Mouse (Mus musculus) G1E (cell line): Measurements from ENCODE around the gene Necap2.

Experiments used
- CTCF ChIP-seq: IDR thresholded peaks from 2 replicates; pipeline ENCODE4 v1.5.1; 2012; ENCODE audit warnings: low read depth, low read length, inconsistent platforms, mixed read lengths
- GATA1 ChIP-seq: IDR thresholded peaks from 2 replicates; pipeline ENCODE4 v1.6.1; 2012; ENCODE audit warnings: borderline replicate concordance, low read length, inconsistent platforms, mixed read lengths
- TAL1 ChIP-seq: conservative IDR thresholded peaks from 2 replicates; pipeline ENCODE4 v1.6.1; 2012; ENCODE audit warnings: low read depth, low read length, inconsistent platforms, mixed read lengths

DNA sequence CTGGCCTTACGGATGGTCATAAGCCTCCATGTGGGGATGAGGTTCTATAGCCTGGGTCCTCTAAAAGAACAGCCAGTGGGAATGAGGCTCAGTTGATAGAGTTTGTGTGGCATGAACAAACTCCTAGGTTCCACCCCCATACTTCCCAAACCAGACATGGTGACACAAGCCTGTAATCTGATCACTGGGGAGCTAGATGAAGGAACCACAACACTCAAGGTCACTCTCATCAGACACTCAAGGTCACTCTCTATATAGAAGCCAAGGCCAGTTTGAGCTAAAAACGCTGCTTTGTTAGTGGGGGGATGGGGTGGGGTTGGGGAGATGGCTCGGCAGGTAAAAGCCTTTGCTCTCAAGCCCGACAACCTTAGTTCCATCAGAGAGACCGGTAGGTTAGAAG is 21.8 kb upstream of the Necap2 start:
- no peak for TF ChIP-seq CTCF
- TF ChIP-seq GATA1, result no peak
- TF ChIP-seq TAL1, result no peak
